Mouse (Mus musculus): ENCODE data around the gene Crtam. TPM values are rescaled to one million over a fixed set of nuclear protein-coding genes. Genes with fewer than 3 reads are reported as not detected.

Crtam gene
- polyA plus RNA-seq, 2 experiments, result 0.21 to 0.29 TPM

DNA sequence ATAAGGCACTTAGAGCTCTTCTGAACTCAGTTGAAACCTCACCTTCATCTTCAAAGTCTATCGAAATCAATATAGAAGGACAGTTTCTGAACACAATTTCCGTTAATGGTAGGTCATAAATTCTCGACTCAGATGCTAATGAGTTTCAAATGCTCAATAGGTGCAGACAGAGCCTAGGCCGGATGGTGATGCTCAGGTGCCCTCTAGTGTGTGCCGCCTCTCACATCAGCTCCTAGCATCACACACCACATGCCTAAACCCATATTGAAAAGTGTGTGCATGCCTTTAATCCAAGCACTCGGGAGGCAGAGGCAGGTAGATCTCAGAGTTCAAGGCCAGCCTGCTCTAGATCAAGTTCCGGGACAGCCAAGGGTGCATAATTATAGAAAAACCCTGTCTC is 67.0 kb downstream of the Crtam start:
- WGBS, result 40% methylated on average over 7 of the region's 7 CpGs
- Histone ChIP-seq H3K27ac (replicated peaks; ENCODE audit: low read depth, low read length) (no peak overlapping the region), H3K4me1 (ENCODE audit: control insufficient read depth, insufficient read depth, low read length) (no peaks in the 10 kb centered on the region), H3K4me3 (replicated peaks; ENCODE audit: low read length) (no peak overlapping the region), H3K27me3 (ENCODE audit: control insufficient read depth, insufficient read depth, low read length) (no peaks in the 10 kb centered on the region), H3K4me2 (replicated peaks; ENCODE audit: low read depth, low read length, severe bottlenecking) (no peak overlapping the region), H3K36me3 (ENCODE audit: control insufficient read depth, insufficient read depth, low read length) (no peaks in the 10 kb centered on the region), H3K9ac (ENCODE audit: low read depth, low read length, severe bottlenecking) (no peak overlapping the region), H3K9me3 (ENCODE audit: control insufficient read depth, low read length) (no peaks in the 10 kb centered on the region)
- ATAC-seq (ENCODE audit: low FRiP score, low read depth), result no peak
- no peak for DNase-seq (ENCODE audit: low spot score)
- no peak for TF ChIP-seq POLR2A (IDR thresholded peaks at IDR 0.05; ENCODE audit: borderline replicate concordance, extremely low read depth, insufficient read depth, insufficient read length)

DNA sequence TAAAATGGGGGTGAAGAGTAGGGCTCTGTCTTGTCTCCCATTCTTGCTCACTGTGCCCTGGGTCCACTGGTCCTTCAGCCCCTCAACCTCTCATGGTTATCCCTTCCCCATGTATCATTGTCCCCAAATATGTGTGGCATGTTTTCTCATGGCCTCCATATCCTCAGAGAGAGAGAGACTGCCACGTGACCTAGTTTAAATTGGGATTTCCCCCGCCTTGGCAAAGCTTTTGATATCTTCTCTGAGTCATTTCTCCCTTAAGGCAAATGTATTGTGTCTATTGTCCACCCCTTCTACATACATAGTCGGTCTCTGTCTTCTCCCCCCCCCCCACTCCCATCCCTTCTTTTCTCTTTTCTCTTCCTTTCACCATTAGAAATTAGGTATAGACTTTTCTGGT is 71.1 kb downstream of the Crtam start:
- TF ChIP-seq POLR2A (IDR thresholded peaks at IDR 0.05; ENCODE audit: borderline replicate concordance, extremely low read depth, insufficient read depth, insufficient read length), result no peak
- WGBS, result 79% methylated on average over 3 of the region's 3 CpGs
- no peak overlapping the region for H3K9ac ChIP-seq (ENCODE audit: low read depth, low read length, severe bottlenecking)
- H3K9me3 ChIP-seq (ENCODE audit: control insufficient read depth, low read length), result no peaks in the 10 kb centered on the region
- H3K4me1 ChIP-seq (ENCODE audit: control insufficient read depth, insufficient read depth, low read length), result no peaks in the 10 kb centered on the region
- no peak overlapping the region for H3K27ac ChIP-seq (replicated peaks; ENCODE audit: low read depth, low read length)
- H3K36me3 ChIP-seq (ENCODE audit: control insufficient read depth, insufficient read depth, low read length), result no peaks in the 10 kb centered on the region
- H3K4me3 ChIP-seq (replicated peaks; ENCODE audit: low read length), result no peak overlapping the region
- no peak for DNase-seq (ENCODE audit: low spot score)
- H3K4me2 ChIP-seq (replicated peaks; ENCODE audit: low read depth, low read length, severe bottlenecking), result no peak overlapping the region
- no peaks in the 10 kb centered on the region for H3K27me3 ChIP-seq (ENCODE audit: control insufficient read depth, insufficient read depth, low read length)
- no peak for ATAC-seq (ENCODE audit: low FRiP score, low read depth)

DNA sequence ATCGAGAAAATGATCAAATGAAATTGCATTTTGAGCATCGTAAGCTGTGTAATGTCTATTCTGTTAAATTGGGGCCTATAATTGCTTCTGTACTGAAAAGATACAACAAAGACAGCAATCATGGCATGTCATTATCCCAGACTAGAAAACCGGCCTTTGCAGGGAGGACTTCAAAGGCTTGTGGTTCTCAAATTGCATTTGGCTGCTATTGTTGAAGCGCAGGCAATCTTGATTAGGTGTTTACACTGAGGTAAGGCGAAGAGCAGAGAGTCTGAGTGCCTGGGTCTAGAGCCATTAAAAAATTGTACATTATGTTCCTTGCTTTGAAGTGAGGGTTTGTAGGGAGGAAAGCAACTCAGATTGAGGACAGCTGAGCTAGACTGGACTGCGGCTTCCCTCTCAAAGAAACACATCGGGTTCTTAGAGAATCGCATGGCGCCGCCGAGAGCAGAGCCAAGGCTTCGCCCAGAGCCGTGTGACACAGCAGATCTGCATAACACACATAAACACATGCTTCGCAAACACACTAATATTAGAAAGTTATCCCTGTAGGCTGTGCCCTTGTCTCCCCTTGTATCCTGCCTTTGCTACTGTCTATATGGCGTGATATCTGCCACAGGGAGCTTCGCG is 77.0 kb downstream of the Crtam start:
- no peak overlapping the region for H3K27ac ChIP-seq (replicated peaks; ENCODE audit: low read depth, low read length)
- H3K9ac ChIP-seq (ENCODE audit: low read depth, low read length, severe bottlenecking), result no peak overlapping the region
- ATAC-seq (ENCODE audit: low FRiP score, low read depth) (no peak), DNase-seq (ENCODE audit: low spot score) (no peak)
- H3K4me1 ChIP-seq (ENCODE audit: control insufficient read depth, insufficient read depth, low read length), result no peaks in the 10 kb centered on the region
- no peaks in the 10 kb centered on the region for H3K27me3 ChIP-seq (ENCODE audit: control insufficient read depth, insufficient read depth, low read length)
- TF ChIP-seq POLR2A (IDR thresholded peaks at IDR 0.05; ENCODE audit: borderline replicate concordance, extremely low read depth, insufficient read depth, insufficient read length), result no peak
- 63% methylated on average over 17 of the region's 17 CpGs for WGBS
- H3K4me2 ChIP-seq (replicated peaks; ENCODE audit: low read depth, low read length, severe bottlenecking), result no peak overlapping the region
- H3K9me3 ChIP-seq (ENCODE audit: control insufficient read depth, low read length), result no peaks in the 10 kb centered on the region
- H3K4me3 ChIP-seq (replicated peaks; ENCODE audit: low read length), result no peak overlapping the region
- H3K36me3 ChIP-seq (ENCODE audit: control insufficient read depth, insufficient read depth, low read length), result no peaks in the 10 kb centered on the region

Other genes starting within 250 kb of the Crtam start
- 2,115 and 2,701 TPM in 2 replicates for gene Hspa8, start 203.6 kb downstream of the Crtam start, polyA plus RNA-seq (2012; rRNA removed)
- gene Hspa8, start 203.6 kb downstream of the Crtam start, polyA plus RNA-seq (2014; fragmentation: Nextera tagmentation; extraction: Ambion mirVana), result 1,955 and 2,023 TPM in 2 replicates
- gene Bsx, start 130.5 kb downstream of the Crtam start, polyA plus RNA-seq (2012; rRNA removed), result 0.05 and 0.06 TPM in 2 replicates
- not detected in 2 replicates for gene Bsx, start 130.5 kb downstream of the Crtam start, polyA plus RNA-seq (2014; fragmentation: Nextera tagmentation; extraction: Ambion mirVana)
- gene Jhy, start 40.5 kb downstream of the Crtam start, polyA plus RNA-seq (2012; rRNA removed), result 0.04 and 0.06 TPM in 2 replicates
- 0.08 TPM in 1 of 2 replicates, not detected in the other for gene Jhy, start 40.5 kb downstream of the Crtam start, polyA plus RNA-seq (2014; fragmentation: Nextera tagmentation; extraction: Ambion mirVana)
- gene Ubash3b, start 157.1 kb upstream of the Crtam start, polyA plus RNA-seq (2012; rRNA removed), result 6.1 and 7.8 TPM in 2 replicates
- 10.3 and 10.4 TPM in 2 replicates for gene Ubash3b, start 157.1 kb upstream of the Crtam start, polyA plus RNA-seq (2014; fragmentation: Nextera tagmentation; extraction: Ambion mirVana)